Mouse (Mus musculus): ENCODE results near the gene Sgpl1.

DNA sequence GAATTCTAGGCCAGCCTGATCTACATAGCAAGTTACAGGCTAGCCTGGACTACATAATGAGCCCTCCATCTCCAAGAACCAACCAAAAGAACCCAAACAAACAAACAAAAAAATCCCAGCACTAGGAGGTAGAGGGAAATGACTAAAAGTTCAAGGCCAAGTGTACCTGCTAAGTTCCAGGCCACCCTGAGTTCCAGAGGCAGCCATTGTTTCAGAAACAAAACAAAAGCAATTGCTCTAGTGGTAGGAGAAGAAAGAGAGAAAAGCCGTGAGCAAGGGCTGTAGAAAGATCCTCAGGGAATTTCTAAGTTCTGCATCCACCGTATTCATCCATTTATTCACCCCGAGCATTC lies 1.8 kb downstream of the Sgpl1 start:
- no peak for TF ChIP-seq CTCF (IDR thresholded peaks at IDR 0.05)
- TF ChIP-seq POLR2A (IDR thresholded peaks at IDR 0.05; ENCODE audit: insufficient read depth, low read depth, low read length) = no peak
